Mouse (Mus musculus) liver, embryonic 13.5 days (tissue): ENCODE results near the gene Orc2. TPM values are rescaled to one million over a fixed set of nuclear protein-coding genes. Genes with fewer than 3 reads are reported as not detected.
A peak's percentile ranks its signal among the peaks of the same experiment; 100 is the strongest.

Source experiments
- ATAC-seq: fragments of 200-750 bp; cut with Nextera tagmentation; 2 replicates; pipeline ENCODE4 v1.8.0; 2017; ENCODE audit warnings: low read depth, mild to moderate bottlenecking, moderate number of reproducible peaks, moderate library complexity
- DNase-seq: peaks from one replicate; pipeline ENCODE4 v3.0.0; 2022
- H3K27ac ChIP-seq: fragments of 300-500 bp; sonication (generic); 2 replicates; pipeline ENCODE4 v1.5.1; 2015; ENCODE audit warnings: moderate library complexity, mild to moderate bottlenecking, inconsistent platforms
- H3K27me3 ChIP-seq: fragments of 300-500 bp; sonication (generic); 2 replicates; pipeline ENCODE4 v1.6.1; 2015; ENCODE audit warnings: mild to moderate bottlenecking, inconsistent platforms
- H3K36me3 ChIP-seq: fragments of 300-500 bp; sonication (generic); 2 replicates; pipeline ENCODE4 v1.6.1; 2015; ENCODE audit warnings: mild to moderate bottlenecking, inconsistent platforms
- H3K4me1 ChIP-seq: fragments of 300-500 bp; sonication (generic); replicated peaks from 2 replicates; pipeline ENCODE4 v1.6.1; 2015; ENCODE audit warnings: inconsistent platforms
- H3K4me2 ChIP-seq: fragments of 300-500 bp; sonication (generic); 2 replicates; pipeline ENCODE4 v1.6.1; 2015; ENCODE audit warnings: inconsistent platforms, mild to moderate bottlenecking, moderate library complexity
- H3K4me3 ChIP-seq: fragments of 300-500 bp; sonication (generic); replicated peaks from 2 replicates; pipeline ENCODE4 v1.5.1; 2015; ENCODE audit warnings: mild to moderate bottlenecking, inconsistent platforms
- H3K9ac ChIP-seq: fragments of 300-500 bp; sonication (generic); 2 replicates; pipeline ENCODE4 v1.6.1; 2015; ENCODE audit warnings: mild to moderate bottlenecking, inconsistent platforms
- H3K9me3 ChIP-seq: fragments of 300-500 bp; sonication (generic); replicated peaks from 2 replicates; pipeline ENCODE4 v1.6.1; 2016; ENCODE audit warnings: inconsistent platforms
- WGBS: fragments of 180-500 bp; shearing (Covaris S2); methylation state at CpG from one replicate; pipeline ENCODE4 v1.1.7; 2015; ENCODE audit not compliant: insufficient replicate concordance; 5-methylcytosine and 5-hydroxymethylcytosine counted together
- polyA plus RNA-seq: library from polyadenylated mRNA; unstranded; fragments of >200 nt; fragmentation: Nextera tagmentation; extraction: Ambion mirVana; gene quantifications from 2 replicates; pipeline ENCODE4 v1.2.1, GENCODE M21; 2015

Gene Orc2
- polyA plus RNA-seq, 1 experiment from 2014 or later: 47.2 TPM

DNA sequence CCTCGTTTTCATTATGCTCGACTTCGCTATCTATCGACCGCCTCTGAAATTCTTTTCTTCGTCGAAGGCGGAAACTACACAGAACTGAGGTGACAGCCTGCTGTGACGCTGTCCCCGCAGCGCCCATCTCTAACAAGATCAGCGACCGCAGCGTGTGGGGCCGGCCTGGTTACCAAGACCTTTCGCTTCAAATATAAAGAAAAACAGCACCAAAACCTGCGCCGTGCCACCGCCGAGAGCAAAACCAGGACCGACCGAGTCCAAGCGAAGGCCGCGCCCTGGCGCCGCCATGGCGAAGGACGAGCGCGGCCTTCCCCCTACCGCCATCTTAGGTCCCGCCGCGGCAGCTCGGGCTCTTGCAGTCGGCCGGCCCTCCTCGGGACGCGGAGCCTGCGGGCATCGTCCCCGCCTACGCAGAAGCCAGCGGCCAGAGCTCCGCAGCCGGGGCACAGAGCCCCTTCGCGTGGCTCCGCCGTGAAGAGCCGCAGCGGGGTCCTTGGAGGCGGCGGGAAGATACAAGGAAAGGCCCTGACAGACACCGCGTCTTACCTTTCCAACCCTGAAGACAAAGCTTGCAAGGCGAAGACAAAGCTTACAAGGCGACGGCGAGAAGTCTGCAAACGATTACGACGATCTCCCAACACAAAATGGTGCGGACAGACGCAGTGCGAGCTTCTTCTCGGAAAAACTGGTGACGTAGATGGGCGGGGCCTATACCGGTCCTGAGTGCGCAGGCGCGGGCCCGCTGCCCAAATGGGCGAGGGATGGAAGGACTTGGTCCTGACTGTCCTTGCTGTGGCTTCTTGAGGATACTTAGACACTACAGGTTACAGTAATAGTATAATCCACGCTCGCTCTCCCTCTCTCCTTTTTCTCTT lies 81.3 kb downstream of the Orc2 start, which contains the start of gene Clk1:
Gene Clk1 (minus strand): TSS at position 696 of the 878 bp plus-strand sequence.
- Histone ChIP-seq H3K9me3 (no peaks in the 10 kb centered on the region), H3K4me3 (peak within 1 kb of the TSS; percentile 100), H3K4me2 (peak within 1 kb of the TSS; percentile 83), H3K27ac (peak within 1 kb of the TSS; percentile 100), H3K36me3 (peaks cover 31% of the 10 kb centered on the region), H3K4me1 (peaks cover 37% of the 10 kb centered on the region), H3K27me3 (no peaks in the 10 kb centered on the region), H3K9ac (peak within 1 kb of the TSS; percentile 100)
- DNase-seq (peak; percentile 93), ATAC-seq (peak; percentile 88)
- under 1% methylated on average over 79 of the region's 79 CpGs for WGBS

DNA sequence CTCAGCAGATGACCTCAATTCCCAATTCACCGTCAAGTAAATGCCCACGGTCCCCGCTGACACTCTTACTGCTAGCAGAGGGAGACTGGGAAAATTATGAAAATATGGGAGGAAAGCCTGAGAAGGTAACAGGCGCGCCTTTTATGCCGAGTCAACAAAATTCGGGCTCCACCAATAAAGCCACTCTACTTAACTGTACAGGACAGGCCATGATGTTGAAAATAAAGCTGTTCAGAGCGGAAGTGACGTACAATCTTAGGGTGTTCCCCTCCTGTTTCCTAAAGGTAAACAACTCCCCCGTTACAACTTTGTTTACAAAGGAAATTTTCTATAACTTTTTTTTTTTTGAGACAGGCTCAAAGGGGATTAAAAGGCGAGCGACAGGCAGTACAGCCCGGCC lies 82.0 kb downstream of the Orc2 start:
- peak; percentile 73 for ATAC-seq
- Histone ChIP-seq H3K9me3 (no peaks in the 10 kb centered on the region), H3K36me3 (peaks cover 39% of the 10 kb centered on the region), H3K4me3 (peak overlapping the region; percentile 100), H3K4me1 (peaks cover 39% of the 10 kb centered on the region), H3K27me3 (no peaks in the 10 kb centered on the region), H3K4me2 (peak overlapping the region; percentile 83), H3K9ac (peak overlapping the region; percentile 100), H3K27ac (peak overlapping the region; percentile 100)
- WGBS: 4% methylated on average over 13 of the region's 13 CpGs
- peak; percentile 41 for DNase-seq

DNA sequence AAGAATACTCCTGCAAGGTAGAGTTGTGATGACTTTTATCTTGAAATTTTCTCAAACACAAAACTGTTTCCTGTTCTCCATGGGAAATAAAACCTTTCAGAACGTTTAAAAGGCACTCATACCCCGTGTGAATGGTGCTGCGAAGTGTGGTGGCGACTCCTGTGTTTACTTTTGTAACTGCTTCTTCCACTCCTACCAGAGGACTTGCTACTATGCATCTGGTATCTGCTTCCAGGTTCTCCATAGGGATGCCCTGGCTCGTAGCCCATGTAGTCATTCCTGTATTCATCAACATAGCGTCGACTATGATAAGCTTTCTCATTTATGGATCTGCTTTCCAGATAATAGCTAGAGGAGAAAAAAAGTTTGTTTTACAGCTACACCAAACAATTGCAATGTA lies 83.9 kb downstream of the Orc2 start:
- Histone ChIP-seq H3K27me3 (no peaks in the 10 kb centered on the region), H3K36me3 (peaks cover 58% of the 10 kb centered on the region), H3K9me3 (no peaks in the 10 kb centered on the region), H3K27ac (no peak overlapping the region), H3K4me3 (peak overlapping the region; percentile 100; the same call in 1 of the 2 replicates), H3K9ac (no peak overlapping the region), H3K4me2 (peak overlapping the region; percentile 83; the same call in 1 of the 2 replicates), H3K4me1 (peaks cover 39% of the 10 kb centered on the region)
- ATAC-seq: no peak
- DNase-seq: no peak
- 64% methylated on average over 7 of the region's 7 CpGs for WGBS

DNA sequence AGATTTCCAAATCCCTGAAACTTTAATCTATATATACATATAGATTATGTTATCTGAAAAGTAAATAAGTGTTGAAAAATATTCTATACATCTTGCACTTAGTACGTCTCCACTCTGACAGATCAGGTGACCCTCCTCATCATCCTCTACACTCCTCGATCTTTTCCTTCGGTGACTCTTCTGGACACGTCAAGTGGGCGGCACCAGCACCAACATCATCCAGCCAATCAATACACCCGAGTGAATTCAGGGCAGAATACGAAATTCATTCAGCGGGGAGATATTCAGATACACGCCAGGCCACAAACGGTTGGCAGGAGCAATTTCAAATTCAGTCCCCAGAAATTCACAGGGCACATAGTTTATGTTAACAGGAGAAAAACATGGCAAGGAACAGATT lies 84.9 kb downstream of the Orc2 start:
- no peaks in the 10 kb centered on the region for H3K9me3 ChIP-seq
- H3K27ac ChIP-seq: no peak overlapping the region
- DNase-seq: no peak
- no peaks in the 10 kb centered on the region for H3K27me3 ChIP-seq
- H3K4me1 ChIP-seq: peaks cover 38% of the 10 kb centered on the region
- no peak overlapping the region for H3K4me2 ChIP-seq
- H3K4me3 ChIP-seq: no peak overlapping the region
- WGBS: 81% methylated on average over 10 of the region's 10 CpGs
- H3K36me3 ChIP-seq: peaks cover 66% of the 10 kb centered on the region
- no peak overlapping the region for H3K9ac ChIP-seq
- ATAC-seq: no peak

DNA sequence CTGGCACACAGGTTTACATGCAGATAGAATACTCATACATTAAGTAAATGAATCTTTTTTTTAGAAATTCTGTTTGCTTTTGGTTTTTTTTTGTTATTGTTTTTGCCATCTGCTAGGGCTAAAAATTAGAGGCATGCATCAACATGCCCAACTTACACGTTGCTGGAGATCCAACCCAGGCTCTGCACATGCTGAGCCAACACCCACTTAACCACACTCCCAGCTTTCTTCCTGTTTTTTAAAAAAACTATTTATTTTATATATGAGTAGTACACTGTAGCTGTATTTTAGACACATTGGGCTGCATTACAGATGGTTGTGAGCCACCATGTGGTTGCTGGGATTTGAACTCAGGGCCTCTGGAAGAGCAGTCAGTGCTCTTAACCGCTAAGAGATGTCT lies 88.9 kb downstream of the Orc2 start:
- 68% methylated on average over 2 of the region's 2 CpGs for WGBS

DNA sequence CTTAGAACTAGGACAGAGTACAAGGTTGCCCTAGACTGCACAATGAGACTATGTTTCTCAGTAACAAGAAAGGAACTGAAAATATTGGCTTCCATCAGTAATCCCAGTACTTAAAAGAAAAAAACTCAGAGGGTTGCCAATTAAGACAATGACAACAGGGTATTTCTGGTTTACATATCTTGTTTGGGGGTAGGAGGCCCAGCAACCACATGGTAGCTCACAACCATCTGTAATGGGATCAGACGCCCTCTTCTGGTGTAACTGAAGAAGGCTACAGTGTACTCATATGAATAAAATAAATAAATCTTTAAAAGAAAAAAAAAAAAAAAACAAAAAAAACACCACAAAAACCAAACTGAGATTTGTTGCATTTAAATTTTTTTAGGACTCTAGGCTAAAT lies 89.5 kb downstream of the Orc2 start:
- 19% methylated on average over 1 of the region's 1 CpGs for WGBS
- DNase-seq (no peak), ATAC-seq (no peak)
- Histone ChIP-seq H3K36me3 (peaks cover 93% of the 10 kb centered on the region), H3K9me3 (no peaks in the 10 kb centered on the region), H3K4me1 (peaks cover 8% of the 10 kb centered on the region), H3K4me3 (no peak overlapping the region), H3K27me3 (no peaks in the 10 kb centered on the region), H3K4me2 (no peak overlapping the region), H3K27ac (no peak overlapping the region), H3K9ac (no peak overlapping the region)

More for the DNA sequence above, 88.9 kb downstream of the Orc2 start:
- Histone ChIP-seq H3K27me3 (no peaks in the 10 kb centered on the region), H3K4me1 (peaks cover 10% of the 10 kb centered on the region), H3K9ac (no peak overlapping the region), H3K36me3 (peaks cover 90% of the 10 kb centered on the region), H3K27ac (no peak overlapping the region), H3K9me3 (no peaks in the 10 kb centered on the region), H3K4me2 (no peak overlapping the region), H3K4me3 (no peak overlapping the region)
- ATAC-seq (no peak), DNase-seq (no peak)

Other genes with a start within 250 kb of the Orc2 start
- not detected in 2 replicates for gene Aox2, start 226.8 kb downstream of the Orc2 start, polyA plus RNA-seq
- 181 and 224 TPM in 2 replicates for gene Bzw1, start 112.2 kb downstream of the Orc2 start, polyA plus RNA-seq
- gene Clk1, start 81.0 kb downstream of the Orc2 start, polyA plus RNA-seq: 74.8 and 87.1 TPM in 2 replicates
- gene Nif3l1, start 60.0 kb downstream of the Orc2 start, polyA plus RNA-seq: 21.3 and 21.6 TPM in 2 replicates
- gene Ppil3, start 59.6 kb downstream of the Orc2 start, polyA plus RNA-seq: 34.4 and 35.5 TPM in 2 replicates
- 3.6 and 3.9 TPM in 2 replicates for gene Fam126b, start 81.2 kb upstream of the Orc2 start, polyA plus RNA-seq
- 127 and 129 TPM in 2 replicates for gene Ndufb3, start 81.3 kb upstream of the Orc2 start, polyA plus RNA-seq
- gene Als2cr12, start 190.9 kb upstream of the Orc2 start, polyA plus RNA-seq: not detected in 2 replicates
- 12.7 and 16.3 TPM in 2 replicates for gene Cflar, start 206.4 kb upstream of the Orc2 start, polyA plus RNA-seq